Mouse (Mus musculus): Measurements from ENCODE around the gene Lrrtm4.

Gene Lrrtm4

DNA sequence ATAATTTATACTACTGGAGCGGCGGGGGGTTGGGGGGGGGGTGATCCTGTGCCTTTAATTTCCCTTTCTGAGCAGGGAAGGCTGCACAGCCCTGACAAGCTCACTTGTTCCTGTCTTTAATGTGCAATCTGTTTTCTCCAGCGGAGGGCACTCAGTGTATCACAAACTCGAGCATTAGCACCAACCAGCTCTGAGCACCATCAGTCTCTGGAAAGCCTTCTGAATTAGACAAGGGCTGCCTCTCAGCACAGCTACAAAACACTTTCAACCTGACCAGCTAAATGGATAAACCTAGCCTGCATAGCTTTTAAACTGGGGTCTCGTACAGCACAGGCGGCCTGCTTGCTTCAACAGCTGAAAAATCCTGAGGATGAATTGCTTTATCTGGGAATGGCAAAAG lies at the start of gene Lrrtm4:
TSS of gene Lrrtm4 (plus strand) at position 113 of the 400 bp plus-strand sequence.
- DNase-seq (ENCODE audit: low spot score in 2 of 2) = peak; percentile 49 to 52

DNA sequence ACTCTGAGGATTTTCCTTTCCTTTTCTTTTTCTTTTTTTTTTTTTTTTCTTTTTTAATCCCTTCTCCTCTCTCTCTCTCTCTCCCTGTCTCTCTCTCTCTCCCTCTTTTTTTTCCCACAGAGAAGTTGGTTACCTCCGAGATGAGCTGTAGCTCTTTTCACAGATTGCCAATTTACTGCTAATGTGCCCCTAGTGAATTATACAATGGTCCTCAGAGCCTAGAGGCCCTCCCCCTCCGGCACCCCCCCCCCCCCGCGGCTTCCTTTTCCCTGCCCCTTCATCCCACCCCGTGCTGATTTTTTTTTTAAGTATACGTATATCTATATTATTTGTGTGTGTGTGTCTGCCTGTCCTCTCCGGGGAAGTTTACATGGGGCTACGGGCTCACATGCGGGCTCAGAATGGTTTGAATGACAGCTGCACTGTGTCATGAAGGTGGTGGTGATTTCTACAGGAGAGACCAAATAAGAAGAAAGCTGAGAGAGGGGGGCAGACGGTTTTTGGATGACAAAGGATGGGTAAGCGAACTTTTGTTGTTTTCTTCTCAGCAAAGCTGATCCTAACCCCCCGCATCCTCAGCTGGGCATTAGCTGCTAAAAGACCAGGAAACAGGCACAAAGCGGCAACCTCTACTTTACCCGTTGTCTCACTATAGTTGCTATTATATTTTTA lies 648 bp downstream of the Lrrtm4 start:
- peak in 1 of 2 experiments; percentile 7 for DNase-seq (ENCODE audit: low spot score in 2 of 2)

- DNase-seq (ENCODE audit: low spot score in 2 of 2) = peak in 1 of 2 experiments; percentile 6
Measured at GRCm38 (mm10) chr6:80019861-80020230, 1.2 kb downstream of the Lrrtm4 start.

DNA sequence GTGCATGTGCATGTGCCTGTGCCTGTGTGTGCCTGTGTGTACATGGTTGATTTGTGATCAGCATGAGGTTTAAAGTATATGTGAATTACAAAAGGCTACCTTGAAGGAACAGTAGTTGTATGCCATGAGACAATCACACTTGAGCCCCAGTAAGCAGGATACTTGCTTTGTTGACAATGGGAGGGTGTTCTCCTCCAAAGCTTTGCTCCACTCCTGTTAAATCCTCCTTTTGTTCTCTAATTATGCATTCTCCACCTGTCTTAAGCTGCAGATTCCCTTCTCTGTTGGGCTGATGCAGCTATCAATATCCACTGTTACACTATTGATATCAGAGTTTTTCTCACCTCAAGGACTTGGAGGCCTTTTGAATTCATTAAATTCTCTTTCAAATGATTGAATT lies 38.2 kb downstream of the Lrrtm4 start:
- no peak for DNase-seq (ENCODE audit: low spot score in 2 of 2)

DNA sequence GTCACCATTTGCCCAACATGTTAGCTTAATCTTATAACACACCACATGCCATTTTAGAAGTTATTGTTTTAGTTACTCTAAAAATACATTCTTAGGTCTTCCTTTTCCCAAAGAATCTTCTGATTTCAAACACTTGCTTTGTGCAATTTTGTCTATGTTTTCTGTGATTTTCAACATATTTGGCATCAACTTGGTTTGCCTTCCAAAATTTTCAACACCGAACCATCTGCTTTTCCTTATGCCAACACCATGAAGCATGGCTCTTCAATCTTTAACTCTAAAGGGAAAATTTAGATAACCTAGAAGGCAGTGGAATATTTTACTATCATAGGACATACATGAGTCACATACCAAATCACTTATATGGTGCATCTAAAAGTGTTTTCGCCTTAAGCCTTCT lies 59.3 kb downstream of the Lrrtm4 start:
- no peak for DNase-seq (ENCODE audit: low spot score in 2 of 2)

DNA sequence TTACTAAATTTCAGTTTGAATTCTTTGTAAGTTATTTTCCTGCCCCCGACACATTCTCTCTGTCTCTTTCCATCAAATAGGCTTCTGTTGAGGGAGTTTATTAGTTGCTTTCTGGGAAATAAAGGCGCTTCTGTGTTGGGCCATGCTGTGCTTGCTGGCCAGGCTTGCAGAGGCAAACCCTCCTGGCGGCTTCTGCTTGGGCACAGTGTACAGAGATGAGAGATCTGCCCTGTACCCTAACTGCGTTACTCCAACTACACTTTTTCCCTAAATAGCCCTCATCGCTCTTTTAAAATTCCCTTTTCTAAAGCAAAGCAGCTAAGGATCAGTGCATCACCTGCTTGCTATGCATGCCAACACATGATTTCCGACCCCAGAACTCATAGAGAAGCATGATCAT lies 60.6 kb downstream of the Lrrtm4 start:
- peak in 1 of 2 experiments; percentile 8 for DNase-seq (ENCODE audit: low spot score in 2 of 2)

DNA sequence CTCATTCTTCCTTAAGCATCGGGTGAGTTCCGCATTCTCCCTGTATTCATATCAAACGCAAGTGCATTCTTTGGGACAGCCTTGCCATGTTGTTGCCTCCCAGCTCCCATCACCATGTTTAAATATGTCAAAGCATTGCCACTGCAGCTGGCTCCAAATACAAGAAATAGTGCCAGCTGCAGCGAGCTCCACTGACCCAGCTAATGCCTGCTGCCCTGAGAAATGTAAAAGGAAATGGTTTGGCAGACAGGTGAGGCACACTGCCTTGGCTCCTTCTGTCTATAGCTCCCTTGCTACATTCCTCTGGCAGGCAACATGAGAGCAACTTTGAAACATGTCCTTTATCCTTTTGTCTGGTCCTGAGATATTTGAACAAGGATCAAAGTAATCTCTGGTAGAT lies 76.2 kb downstream of the Lrrtm4 start:
- no peak for DNase-seq (ENCODE audit: low spot score in 2 of 2)

- DNase-seq (ENCODE audit: low spot score in 2 of 2) = no peak
Measured at GRCm38 (mm10) chr6:80105343-80105742, 86.7 kb downstream of the Lrrtm4 start.

DNA sequence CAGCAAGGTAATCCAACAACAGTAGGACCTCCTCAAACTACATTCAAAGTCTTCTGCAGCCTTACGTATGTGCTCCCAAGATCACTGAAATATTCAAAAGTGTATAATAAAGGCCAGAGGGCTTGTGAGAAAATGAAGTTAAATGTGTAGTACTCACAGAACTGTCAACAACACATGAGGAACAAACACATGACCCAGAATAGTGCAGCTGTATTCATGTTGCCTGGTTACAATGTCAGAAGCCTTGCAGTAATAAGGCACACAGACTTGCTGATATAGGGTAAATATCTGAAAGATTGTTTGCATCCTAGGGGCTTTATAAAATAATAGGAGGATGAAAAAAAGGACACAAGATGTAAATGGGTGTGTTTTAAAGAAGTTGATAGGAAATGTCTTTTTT lies 87.2 kb downstream of the Lrrtm4 start:
- DNase-seq (ENCODE audit: low spot score in 2 of 2) = no peak

DNA sequence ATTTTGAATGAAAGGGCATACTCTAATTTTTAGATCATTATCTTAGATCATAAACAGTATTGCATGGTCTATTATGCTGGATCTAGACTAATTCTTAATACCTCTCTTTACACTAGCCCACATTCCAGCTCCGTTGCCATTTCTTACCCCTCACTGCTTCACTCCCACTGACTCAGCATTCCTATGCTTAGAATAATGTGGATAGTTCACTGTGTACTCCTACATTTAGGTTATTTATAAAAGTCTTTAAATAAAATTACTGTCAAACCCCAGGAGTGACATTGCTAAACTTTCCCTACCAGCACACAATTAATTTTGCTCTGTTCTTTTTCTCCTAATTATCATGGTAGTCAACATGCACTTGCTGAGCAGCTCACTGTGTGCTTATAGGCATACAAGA lies 107.7 kb downstream of the Lrrtm4 start:
- no peak for DNase-seq (ENCODE audit: low spot score in 2 of 2)

GRCm38 (mm10) chr6:80162585-80162984 lies 143.9 kb downstream of the Lrrtm4 start:
- DNase-seq (ENCODE audit: low spot score in 2 of 2) = no peak

DNA sequence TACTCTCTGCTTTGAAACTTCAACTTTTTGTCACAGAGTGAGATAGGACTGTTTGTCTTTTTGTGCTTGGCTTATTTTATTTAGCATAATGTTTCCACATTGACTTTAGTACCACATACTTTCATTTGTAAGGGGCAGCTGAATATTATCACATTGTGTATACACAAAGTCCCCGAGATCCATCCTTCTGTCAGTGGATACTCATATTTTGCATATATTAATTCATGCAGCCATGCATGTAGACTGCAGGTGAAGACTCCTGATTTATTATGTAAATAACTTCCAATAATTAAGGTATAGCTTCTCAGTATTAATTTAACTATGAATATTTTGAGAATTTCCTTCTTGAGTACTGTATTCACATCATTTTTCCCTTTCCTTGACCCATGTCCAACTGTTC lies 163.2 kb downstream of the Lrrtm4 start:
- no peak for DNase-seq (ENCODE audit: low spot score in 2 of 2)

DNA sequence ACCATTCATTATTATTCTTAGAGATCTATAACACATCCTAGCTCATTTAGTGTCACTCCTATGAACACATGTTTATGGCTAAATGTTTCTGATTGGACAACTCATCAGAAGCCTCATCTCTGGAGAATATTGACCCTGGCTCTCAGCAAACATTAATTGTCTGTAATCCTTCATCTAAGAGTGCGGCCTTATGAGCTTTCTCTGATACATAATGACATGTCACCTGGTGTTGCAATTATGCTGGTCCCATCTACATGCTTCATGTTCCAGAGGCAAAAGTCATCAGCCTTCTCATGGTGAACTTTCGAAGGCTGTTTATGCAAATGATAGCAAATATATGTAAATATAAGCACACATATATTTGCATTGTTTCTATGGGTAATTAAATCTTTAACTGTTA lies 163.7 kb downstream of the Lrrtm4 start:
- DNase-seq (ENCODE audit: low spot score in 2 of 2) = no peak

DNA sequence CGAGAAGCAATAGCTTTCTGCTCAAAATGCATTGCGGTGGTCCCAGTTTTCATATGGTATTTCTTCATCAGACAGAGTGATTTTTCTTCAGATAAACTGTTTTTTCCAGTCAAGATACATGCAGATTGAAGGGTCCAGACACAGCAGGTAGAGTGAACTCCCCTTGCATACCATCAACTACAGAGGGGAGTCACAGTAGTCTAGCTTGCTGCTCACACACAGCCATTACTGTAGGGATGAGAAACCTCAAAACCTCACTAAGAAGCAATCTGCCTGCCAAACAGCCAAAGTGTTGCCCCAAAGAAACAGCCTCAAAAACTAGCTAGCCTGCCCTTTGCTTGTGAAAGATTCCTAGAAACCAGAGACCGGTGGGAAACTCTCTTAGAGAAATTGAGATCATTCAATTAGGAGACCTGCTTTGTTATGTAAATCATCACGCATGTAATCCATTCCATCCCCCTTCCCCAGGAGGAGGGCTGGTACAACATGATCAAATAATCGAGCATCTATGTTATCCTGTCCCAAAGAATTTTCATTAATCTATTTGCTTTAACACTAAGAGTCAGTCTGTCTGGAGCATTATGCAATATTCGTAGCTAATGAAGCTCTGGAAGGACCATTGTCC lies 166.9 kb downstream of the Lrrtm4 start:
- DNase-seq (ENCODE audit: low spot score in 2 of 2) = no peak

GRCm38 (mm10) chr6:80186791-80187190 lies 168.1 kb downstream of the Lrrtm4 start:
- no peak for DNase-seq (ENCODE audit: low spot score in 2 of 2)

GRCm38 (mm10) chr6:80209476-80209875 lies 190.8 kb downstream of the Lrrtm4 start:
- DNase-seq (ENCODE audit: low spot score in 2 of 2) = no peak

GRCm38 (mm10) chr6:80210281-80210680 lies 191.6 kb downstream of the Lrrtm4 start:
- DNase-seq (ENCODE audit: low spot score in 2 of 2) = no peak

DNA sequence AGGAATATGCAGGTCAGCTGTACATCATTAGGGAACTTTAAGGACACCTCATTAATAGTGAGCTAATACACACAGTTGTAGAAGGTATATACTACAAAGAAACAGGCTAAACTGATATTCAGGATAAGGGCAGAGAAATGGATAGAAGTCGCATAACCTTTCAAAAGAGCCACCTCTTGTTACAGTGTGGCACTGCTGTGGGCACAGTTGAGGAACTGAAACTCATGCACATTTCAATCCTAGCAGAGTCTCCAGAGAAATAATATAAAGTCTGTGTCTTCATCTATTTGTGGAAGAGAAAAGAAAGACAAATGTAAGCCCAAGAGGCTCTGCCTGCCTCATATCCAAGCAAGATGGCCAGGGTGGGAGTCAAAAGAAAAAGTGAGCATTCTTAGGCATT lies 242.9 kb downstream of the Lrrtm4 start:
- DNase-seq (ENCODE audit: low spot score in 2 of 2) = no peak

GRCm38 (mm10) chr6:80263972-80264371 lies 245.3 kb downstream of the Lrrtm4 start:
- no peak for DNase-seq (ENCODE audit: low spot score in 2 of 2)

GRCm38 (mm10) chr6:80264584-80264983 lies 245.9 kb downstream of the Lrrtm4 start:
- no peak for DNase-seq (ENCODE audit: low spot score in 2 of 2)

DNA sequence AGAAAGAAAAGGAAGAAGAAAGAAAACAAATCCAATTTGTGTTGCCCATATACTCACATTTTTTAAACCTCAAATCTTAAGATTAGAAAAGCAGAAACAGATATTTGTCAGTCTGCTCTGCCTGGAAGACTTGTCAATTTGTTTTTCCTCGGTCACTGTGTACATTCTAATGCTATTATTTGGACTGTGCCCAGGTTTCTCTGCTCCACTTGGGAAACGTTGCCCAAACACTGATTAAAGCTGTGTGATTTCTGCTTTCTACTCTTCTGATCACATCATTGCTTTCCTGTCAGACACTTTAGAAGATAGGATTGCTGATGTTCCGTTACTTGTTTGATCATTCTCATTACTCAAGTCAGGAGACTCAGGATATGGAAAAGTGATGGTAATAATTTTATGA lies 247.1 kb downstream of the Lrrtm4 start:
- DNase-seq (ENCODE audit: low spot score in 2 of 2) = no peak

GRCm38 (mm10) chr6:80286968-80287367 lies 268.3 kb downstream of the Lrrtm4 start:
- DNase-seq (ENCODE audit: low spot score in 2 of 2) = no peak

DNA sequence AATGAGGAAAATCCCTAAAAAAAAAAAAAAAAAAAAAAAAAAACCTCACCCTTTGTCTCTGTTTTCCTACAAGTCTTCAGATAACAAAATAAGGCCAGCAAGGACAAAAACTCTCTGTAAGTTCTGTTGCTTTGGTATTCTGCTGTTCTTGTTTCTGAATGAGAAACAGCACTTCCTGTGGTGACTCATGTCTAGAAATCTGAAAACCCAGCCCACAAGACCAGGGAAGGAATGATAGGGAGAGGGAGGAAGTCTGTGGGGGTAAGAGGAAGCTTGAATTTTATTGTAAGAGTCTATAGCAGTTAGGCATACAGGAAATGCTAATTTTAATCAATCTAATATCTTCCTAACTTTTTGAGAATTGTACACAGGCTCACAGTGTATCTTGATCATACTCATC lies 283.2 kb downstream of the Lrrtm4 start:
- no peak for DNase-seq (ENCODE audit: low spot score in 2 of 2)

GRCm38 (mm10) chr6:80303568-80303967 lies 284.9 kb downstream of the Lrrtm4 start:
- no peak for DNase-seq (ENCODE audit: low spot score in 2 of 2)
